Mouse (Mus musculus) R1 (cell line): Measurements from ENCODE around the gene Cldn10.

Source experiments
- DNase-seq: peaks from one replicate; pipeline ENCODE4 v3.0.0-alpha.2; 2018; ENCODE audit warnings: low read depth, low spot score

The Cldn10 gene

GRCm38 (mm10) chr14:118910332-118911222, 122.9 kb downstream of the Cldn10 start:
- DNase-seq = peak; percentile 67

- no peak for DNase-seq
Observed at GRCm38 (mm10) chr14:118911521-118911920, 123.8 kb downstream of the Cldn10 start.

- no peak for DNase-seq
Observed at GRCm38 (mm10) chr14:118913651-118914050, 125.9 kb downstream of the Cldn10 start.

GRCm38 (mm10) chr14:118919025-118919424, 131.3 kb downstream of the Cldn10 start:
- DNase-seq = peak; percentile 40

- DNase-seq = no peak
Observed at GRCm38 (mm10) chr14:118920654-118921053, 132.9 kb downstream of the Cldn10 start.

- DNase-seq = no peak
Observed at GRCm38 (mm10) chr14:118922251-118922650, 134.5 kb downstream of the Cldn10 start.

- DNase-seq = peak; percentile 37
Observed at GRCm38 (mm10) chr14:118922667-118923184, 135.0 kb downstream of the Cldn10 start.
